ENCODE assay signal across 9 mouse cellular contexts in the genomic region with DNA sequence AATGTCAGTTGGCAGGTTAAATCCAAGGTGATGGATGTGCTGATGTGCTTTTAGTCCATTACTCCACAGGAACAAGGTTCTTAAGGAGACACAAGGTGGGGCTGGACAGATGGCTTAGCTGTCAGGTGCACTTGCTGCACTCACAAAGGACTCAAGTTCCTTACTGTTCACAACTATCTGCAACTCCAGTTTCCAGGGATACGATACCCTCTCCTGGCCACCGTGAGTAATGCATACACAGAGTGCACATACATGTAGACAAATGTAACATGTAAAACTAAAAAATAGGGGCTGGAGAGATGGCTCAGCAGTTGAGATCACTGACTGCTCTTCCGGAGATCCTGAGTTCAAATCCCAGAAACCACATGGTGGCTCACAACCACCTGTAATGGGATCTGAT. TPM values are rescaled to one million over a fixed set of nuclear protein-coding genes. Genes with fewer than 3 reads are reported as not detected.
A peak's percentile ranks its signal among the peaks of the same experiment; 100 is the strongest.
DNase-seq lines count a peak whose midpoint lies in the region; ATAC-seq and TF ChIP-seq lines count a peak whose summit lies in the region.
"Had no signal": no experiment of that assay in that cellular context is flagged by ENCODE, and none has a peak within 500 bp of the region (broad histone marks: within the 10 kb centered on the region; RNA-seq: fewer than 3 reads in every experiment).

No protein-coding gene starts in this region.

- H3K4me3 ChIP-seq in intestine, postnatal 0 days (ENCODE audit: low read depth, low read length) = no peak overlapping the region
- H3K4me3 ChIP-seq in intestine, embryonic 15.5 days (replicated peaks) = no peak overlapping the region
- H3K4me3 ChIP-seq in midbrain, postnatal 0 days (ENCODE audit: low read depth, low read length) = no peak overlapping the region
- H3K4me3 ChIP-seq in midbrain, embryonic 13.5 days (replicated peaks) = no peak overlapping the region
- no peak overlapping the region for H3K4me3 ChIP-seq in forebrain, embryonic 13.5 days

- ATAC-seq in intestine, postnatal 0 days = no peak
- no peak for ATAC-seq in intestine, embryonic 15.5 days
- no peak for ATAC-seq in midbrain, postnatal 0 days (ENCODE audit: low FRiP score)
- no peak for ATAC-seq in midbrain, embryonic 13.5 days
- ATAC-seq in forebrain, embryonic 13.5 days = no peak

- H3K27ac ChIP-seq in intestine, postnatal 0 days (ENCODE audit: low read depth, low read length) = no peak overlapping the region
- no peak overlapping the region for H3K27ac ChIP-seq in intestine, embryonic 15.5 days
- H3K27ac ChIP-seq in midbrain, postnatal 0 days (ENCODE audit: low read depth, low read length) = no peak overlapping the region
- H3K27ac ChIP-seq in midbrain, embryonic 13.5 days = no peak overlapping the region
- no peak overlapping the region for H3K27ac ChIP-seq in forebrain, embryonic 13.5 days

- no peaks in the 10 kb centered on the region for H3K27me3 ChIP-seq in intestine, postnatal 0 days (replicated peaks; ENCODE audit: control insufficient read depth, insufficient read depth, low read length)
- no peaks in the 10 kb centered on the region for H3K27me3 ChIP-seq in intestine, embryonic 15.5 days (replicated peaks)
- no peaks in the 10 kb centered on the region; the same call in 1 of the 2 replicates for H3K27me3 ChIP-seq in midbrain, postnatal 0 days (ENCODE audit: insufficient read depth, low read length)
- no peaks in the 10 kb centered on the region for H3K27me3 ChIP-seq in midbrain, embryonic 13.5 days
- H3K27me3 ChIP-seq in forebrain, embryonic 13.5 days = no peaks in the 10 kb centered on the region

- peak; percentile 72 for TF ChIP-seq CTCF in intestine, postnatal 0 days (IDR thresholded peaks at IDR 0.05; ENCODE audit: low read depth)
- peak; percentile 63 for TF ChIP-seq CTCF in midbrain, postnatal 0 days (IDR thresholded peaks at IDR 0.05)

- WGBS in intestine, postnatal 0 days = 95% methylated on average over 3 of the region's 3 CpGs
- WGBS in intestine, embryonic 15.5 days = 89% methylated on average over 3 of the region's 3 CpGs
- 93% methylated on average over 3 of the region's 3 CpGs for WGBS in midbrain, postnatal 0 days
- 90% methylated on average over 3 of the region's 3 CpGs for WGBS in midbrain, embryonic 13.5 days
- 95% methylated on average over 3 of the region's 3 CpGs for WGBS in forebrain, embryonic 13.5 days

- H3K9me3 ChIP-seq in intestine, postnatal 0 days (ENCODE audit: control insufficient read depth) = no peaks in the 10 kb centered on the region
- H3K9me3 ChIP-seq in intestine, embryonic 15.5 days = no peaks in the 10 kb centered on the region
- H3K9me3 ChIP-seq in midbrain, postnatal 0 days (ENCODE audit: low read length) = no peaks in the 10 kb centered on the region
- 0 out of 2 replicates have a peak, but pooled peaks cover 3% of the 10 kb centered on the region for H3K9me3 ChIP-seq in midbrain, embryonic 13.5 days
- 0 out of 2 replicates have a peak, but pooled peaks cover 3% of the 10 kb centered on the region for H3K9me3 ChIP-seq in forebrain, embryonic 13.5 days (replicated peaks)

- H3K4me1 ChIP-seq in intestine, postnatal 0 days (replicated peaks; ENCODE audit: control insufficient read depth, insufficient read depth, low read length) = 0 out of 2 replicates have a peak, but pooled peaks cover 2% of the 10 kb centered on the region
- H3K4me1 ChIP-seq in intestine, embryonic 15.5 days (replicated peaks) = peaks cover 29% of the 10 kb centered on the region
- H3K4me1 ChIP-seq in midbrain, postnatal 0 days (ENCODE audit: insufficient read depth, low read length) = no peaks in the 10 kb centered on the region
- H3K4me1 ChIP-seq in midbrain, embryonic 13.5 days (replicated peaks) = no peaks in the 10 kb centered on the region
- H3K4me1 ChIP-seq in forebrain, embryonic 13.5 days = no peaks in the 10 kb centered on the region

- no peaks in the 10 kb centered on the region for H3K36me3 ChIP-seq in intestine, postnatal 0 days (ENCODE audit: control insufficient read depth, insufficient read depth)
- no peaks in the 10 kb centered on the region for H3K36me3 ChIP-seq in intestine, embryonic 15.5 days
- no peaks in the 10 kb centered on the region for H3K36me3 ChIP-seq in midbrain, postnatal 0 days (ENCODE audit: insufficient read depth, low read length)
- no peaks in the 10 kb centered on the region for H3K36me3 ChIP-seq in midbrain, embryonic 13.5 days
- no peaks in the 10 kb centered on the region for H3K36me3 ChIP-seq in forebrain, embryonic 13.5 days (ENCODE audit: poor library complexity, severe bottlenecking)

- no peak overlapping the region for H3K9ac ChIP-seq in intestine, postnatal 0 days (ENCODE audit: low read depth, low read length)
- H3K9ac ChIP-seq in intestine, embryonic 15.5 days = no peak overlapping the region
- H3K9ac ChIP-seq in midbrain, postnatal 0 days (replicated peaks; ENCODE audit: low read length, poor library complexity, severe bottlenecking) = no peak overlapping the region
- H3K9ac ChIP-seq in midbrain, embryonic 13.5 days (replicated peaks) = no peak overlapping the region
- no peak overlapping the region for H3K9ac ChIP-seq in forebrain, embryonic 13.5 days

- H3K4me2 ChIP-seq in intestine, postnatal 0 days (replicated peaks; ENCODE audit: low read depth) = no peak overlapping the region
- no peak overlapping the region for H3K4me2 ChIP-seq in intestine, embryonic 15.5 days (replicated peaks)
- H3K4me2 ChIP-seq in midbrain, postnatal 0 days (ENCODE audit: low read depth, low read length, poor library complexity, severe bottlenecking) = no peak overlapping the region
- H3K4me2 ChIP-seq in midbrain, embryonic 13.5 days (replicated peaks) = no peak overlapping the region
- no peak overlapping the region for H3K4me2 ChIP-seq in forebrain, embryonic 13.5 days

- DNase-seq in midbrain, postnatal 0 days (ENCODE audit: low spot score) = no peak
- DNase-seq in c-Kit-positive CD71-positive TER-119-negative erythroid progenitor cells, embryonic 14.5 days (ENCODE audit: low read depth) = peak; percentile 21
- DNase-seq in thymus, postnatal 14 days = peak; percentile 49
- DNase-seq in adrenal gland, adult 8-10 months = no peak
- DNase-seq: heart, postnatal 14 days had no signal

RNA-seq across cellular contexts. Expression of gene Tomm20, which starts 40.3 kb away (rescaled TPM):
- polyA plus RNA-seq in intestine, postnatal 0 days (2015; fragmentation: Nextera tagmentation; extraction: Ambion mirVana) = 278 and 296 TPM in 2 replicates
- polyA plus RNA-seq in intestine, embryonic 15.5 days (2015; fragmentation: Nextera tagmentation; extraction: Ambion mirVana) = 295 and 300 TPM in 2 replicates
- total RNA-seq in midbrain, postnatal 0 days (2014; rRNA removed) = 149 and 190 TPM in 2 replicates
- polyA plus RNA-seq in midbrain, postnatal 0 days (2015; fragmentation: Nextera tagmentation; extraction: Ambion mirVana) = 236 TPM in 2 replicates
- polyA plus RNA-seq in midbrain, embryonic 13.5 days (2015; fragmentation: Nextera tagmentation; extraction: Ambion mirVana) = 198 and 207 TPM in 2 replicates
- total RNA-seq in adrenal gland, adult 8-10 months (2022) = 100 to 1,000 TPM; 133 to 185 (median 152) TPM
- 207 and 209 TPM in 2 replicates for polyA plus RNA-seq in forebrain, embryonic 13.5 days (2015; fragmentation: Nextera tagmentation; extraction: Ambion mirVana)

Comparison
In these comparisons a context has a peak if more than half of its experiments do, and no peak if none do; other contexts are left out.
1. DNase-seq: peak in c-Kit-positive CD71-positive TER-119-negative erythroid progenitor cells, embryonic 14.5 days (single experiment) and thymus, postnatal 14 days (single experiment); none in midbrain, postnatal 0 days (single experiment) and adrenal gland, adult 8-10 months (single experiment).